Mouse (Mus musculus): ENCODE measurements around the gene Ptpn14. TPM values are rescaled to one million over a fixed set of nuclear protein-coding genes. Genes with fewer than 3 reads are reported as not detected.
A peak's percentile ranks its signal among the peaks of the same experiment; 100 is the strongest.

Ptpn14 gene
- total and polyA plus RNA-seq, 3 experiments, result 11.9 to 30.1 (median 29.3) TPM

GRCm38 (mm10) chr1:189764258-189764657, 36.2 kb downstream of the Ptpn14 start:
- no peak overlapping the region for H3K4me3 ChIP-seq
- WGBS, result 37% methylated on average over 5 of the region's 5 CpGs
- TF ChIP-seq POLR2A (IDR thresholded peaks at IDR 0.05; ENCODE audit: insufficient read depth, low read depth, low read length), result no peak
- no peak for TF ChIP-seq EP300 (IDR thresholded peaks at IDR 0.05; ENCODE audit: insufficient read depth, low read depth, low read length)
- TF ChIP-seq CTCF (IDR thresholded peaks at IDR 0.05), result no peak
- peaks cover 2% of the 10 kb centered on the region; the same call in 1 of the 2 replicates for H3K79me2 ChIP-seq (replicated peaks; ENCODE audit: control insufficient read depth, insufficient read depth, low read length)
- intact Hi-C loops (cut with DNase I), result no loop called here
- no peaks in the 10 kb centered on the region for H3K36me3 ChIP-seq (ENCODE audit: control insufficient read depth, insufficient read depth, low read length)
- no peak overlapping the region for H3K9ac ChIP-seq (ENCODE audit: low read depth, low read length)
- H3K4me1 ChIP-seq (ENCODE audit: control insufficient read depth, insufficient read depth, low read length), result peaks cover 15% of the 10 kb centered on the region
- no peak for DNase-seq
- no peaks in the 10 kb centered on the region for H3K27me3 ChIP-seq (ENCODE audit: control insufficient read depth, insufficient read depth, low read length)
- no peak overlapping the region for H3K27ac ChIP-seq

DNA sequence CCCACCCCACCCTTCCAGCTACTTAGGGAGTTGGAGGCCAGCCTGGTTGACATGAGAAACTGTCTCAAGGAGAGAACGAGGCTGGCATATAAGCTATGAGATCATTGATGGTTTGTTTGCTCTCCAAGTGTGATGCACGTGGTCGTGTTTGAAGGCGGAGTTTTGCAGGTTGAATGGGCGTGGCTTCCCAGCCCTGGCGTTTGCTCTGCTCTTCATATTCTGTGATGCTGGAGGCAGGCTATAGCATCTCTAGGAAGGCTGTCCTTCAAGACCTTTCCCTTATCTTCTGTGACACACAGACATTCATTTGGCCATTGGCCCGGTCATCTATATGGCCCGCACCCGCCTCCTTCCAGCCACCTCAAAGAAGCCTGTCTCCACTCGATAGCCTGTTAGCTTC, 39.1 kb downstream of the Ptpn14 start:
- peaks cover 5% of the 10 kb centered on the region for H3K79me2 ChIP-seq (replicated peaks; ENCODE audit: control insufficient read depth, insufficient read depth, low read length)
- H3K9ac ChIP-seq (ENCODE audit: low read depth, low read length), result no peak overlapping the region
- intact Hi-C loops (cut with DNase I), result no loop called here
- H3K27ac ChIP-seq, result no peak overlapping the region
- H3K27me3 ChIP-seq (ENCODE audit: control insufficient read depth, insufficient read depth, low read length), result no peaks in the 10 kb centered on the region
- no peak for TF ChIP-seq POLR2A (IDR thresholded peaks at IDR 0.05; ENCODE audit: insufficient read depth, low read depth, low read length)
- TF ChIP-seq CTCF (IDR thresholded peaks at IDR 0.05), result no peak
- no peak for TF ChIP-seq EP300 (IDR thresholded peaks at IDR 0.05; ENCODE audit: insufficient read depth, low read depth, low read length)
- no peak for DNase-seq
- peaks cover 16% of the 10 kb centered on the region for H3K4me1 ChIP-seq (ENCODE audit: control insufficient read depth, insufficient read depth, low read length)
- no peak overlapping the region for H3K4me3 ChIP-seq
- H3K36me3 ChIP-seq (ENCODE audit: control insufficient read depth, insufficient read depth, low read length), result no peaks in the 10 kb centered on the region
- WGBS, result 60% methylated on average over 10 of the region's 10 CpGs

- Histone ChIP-seq H3K79me2 (replicated peaks; ENCODE audit: control insufficient read depth, insufficient read depth, low read length) (peaks cover 6% of the 10 kb centered on the region; the same call in 1 of the 2 replicates), H3K27me3 (ENCODE audit: control insufficient read depth, insufficient read depth, low read length) (no peaks in the 10 kb centered on the region), H3K4me3 (no peak overlapping the region), H3K9ac (ENCODE audit: low read depth, low read length) (no peak overlapping the region), H3K36me3 (ENCODE audit: control insufficient read depth, insufficient read depth, low read length) (no peaks in the 10 kb centered on the region), H3K4me1 (ENCODE audit: control insufficient read depth, insufficient read depth, low read length) (peaks cover 16% of the 10 kb centered on the region), H3K27ac (no peak overlapping the region)
- intact Hi-C loops (cut with DNase I), result no loop called here
- WGBS, result 33% methylated on average over 9 of the region's 9 CpGs
- TF ChIP-seq EP300 (IDR thresholded peaks at IDR 0.05; ENCODE audit: insufficient read depth, low read depth, low read length) (no peak), CTCF (IDR thresholded peaks at IDR 0.05) (no peak), POLR2A (IDR thresholded peaks at IDR 0.05; ENCODE audit: insufficient read depth, low read depth, low read length) (no peak)
- DNase-seq, result no peak
Observed at GRCm38 (mm10) chr1:189767910-189768309, 39.8 kb downstream of the Ptpn14 start.

DNA sequence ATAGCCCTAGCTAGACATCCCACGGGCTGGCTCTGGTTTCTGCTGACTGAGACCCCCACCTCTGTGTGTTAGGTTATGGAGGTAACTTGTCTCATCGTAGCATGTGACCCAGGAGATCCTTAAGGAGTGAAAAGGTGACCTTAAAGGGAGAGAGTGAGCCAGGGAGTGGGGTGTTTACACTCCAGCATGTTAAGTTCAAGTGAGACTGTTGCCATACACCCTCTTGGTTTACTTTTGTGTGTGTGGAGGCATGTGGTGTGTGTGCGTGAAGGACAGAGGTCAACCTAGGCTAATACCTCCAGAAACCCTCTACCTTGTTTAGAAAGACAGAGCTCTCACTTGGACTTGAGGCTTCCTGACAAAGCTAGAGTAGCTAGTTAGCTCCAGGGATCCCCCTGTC, 42.4 kb downstream of the Ptpn14 start:
- no peak overlapping the region for H3K27ac ChIP-seq
- intact Hi-C loops (cut with DNase I), result no loop called here
- no peak for DNase-seq
- 94% methylated on average over 3 of the region's 3 CpGs for WGBS
- H3K36me3 ChIP-seq (ENCODE audit: control insufficient read depth, insufficient read depth, low read length), result peaks cover 2% of the 10 kb centered on the region; the same call in 1 of the 2 replicates
- H3K4me3 ChIP-seq, result no peak overlapping the region
- H3K79me2 ChIP-seq (replicated peaks; ENCODE audit: control insufficient read depth, insufficient read depth, low read length), result peaks cover 6% of the 10 kb centered on the region; the same call in 1 of the 2 replicates
- H3K27me3 ChIP-seq (ENCODE audit: control insufficient read depth, insufficient read depth, low read length), result no peaks in the 10 kb centered on the region
- TF ChIP-seq CTCF (IDR thresholded peaks at IDR 0.05) (no peak), POLR2A (IDR thresholded peaks at IDR 0.05; ENCODE audit: insufficient read depth, low read depth, low read length) (no peak)
- H3K9ac ChIP-seq (ENCODE audit: low read depth, low read length), result no peak overlapping the region
- H3K4me1 ChIP-seq (ENCODE audit: control insufficient read depth, insufficient read depth, low read length), result peaks cover 15% of the 10 kb centered on the region

- H3K9ac ChIP-seq (ENCODE audit: low read depth, low read length), result no peak overlapping the region
- H3K79me2 ChIP-seq (replicated peaks; ENCODE audit: control insufficient read depth, insufficient read depth, low read length), result peaks cover 6% of the 10 kb centered on the region; the same call in 1 of the 2 replicates
- no peak overlapping the region for H3K27ac ChIP-seq
- TF ChIP-seq CTCF (IDR thresholded peaks at IDR 0.05) (no peak), EP300 (IDR thresholded peaks at IDR 0.05; ENCODE audit: insufficient read depth, low read depth, low read length) (no peak), POLR2A (IDR thresholded peaks at IDR 0.05; ENCODE audit: insufficient read depth, low read depth, low read length) (no peak)
- WGBS, result 58% methylated on average over 10 of the region's 10 CpGs
- no peak overlapping the region for H3K4me3 ChIP-seq
- no peak for DNase-seq
- peaks cover 2% of the 10 kb centered on the region; the same call in 1 of the 2 replicates for H3K36me3 ChIP-seq (ENCODE audit: control insufficient read depth, insufficient read depth, low read length)
- no peaks in the 10 kb centered on the region for H3K27me3 ChIP-seq (ENCODE audit: control insufficient read depth, insufficient read depth, low read length)
- peaks cover 13% of the 10 kb centered on the region for H3K4me1 ChIP-seq (ENCODE audit: control insufficient read depth, insufficient read depth, low read length)
- intact Hi-C loops (cut with DNase I), result no loop called here
Observed at GRCm38 (mm10) chr1:189772707-189773106, 44.6 kb downstream of the Ptpn14 start.

GRCm38 (mm10) chr1:189774778-189775177, 46.7 kb downstream of the Ptpn14 start:
- Histone ChIP-seq H3K27ac (peak overlapping the region; percentile 45), H3K79me2 (replicated peaks; ENCODE audit: control insufficient read depth, insufficient read depth, low read length) (peaks cover 6% of the 10 kb centered on the region; the same call in 1 of the 2 replicates), H3K9ac (ENCODE audit: low read depth, low read length) (no peak overlapping the region), H3K4me3 (no peak overlapping the region), H3K4me1 (ENCODE audit: control insufficient read depth, insufficient read depth, low read length) (peaks cover 6% of the 10 kb centered on the region), H3K36me3 (ENCODE audit: control insufficient read depth, insufficient read depth, low read length) (peaks cover 2% of the 10 kb centered on the region; the same call in 1 of the 2 replicates), H3K27me3 (ENCODE audit: control insufficient read depth, insufficient read depth, low read length) (no peaks in the 10 kb centered on the region)
- intact Hi-C loops (cut with DNase I), result no loop called here
- peak in 1 of 2 experiments; percentile 32 for DNase-seq
- no peak for TF ChIP-seq CTCF (IDR thresholded peaks at IDR 0.05)
- TF ChIP-seq POLR2A (IDR thresholded peaks at IDR 0.05; ENCODE audit: insufficient read depth, low read depth, low read length), result 0 out of 2 replicates have a peak, but pooled peaks have one; percentile 30
- 0 out of 2 replicates have a peak, but pooled peaks have one; percentile 29 for TF ChIP-seq EP300 (IDR thresholded peaks at IDR 0.05; ENCODE audit: insufficient read depth, low read depth, low read length)
- WGBS, result 50% methylated on average over 1 of the region's 1 CpGs
